Mouse (Mus musculus) CH12.LX (cell line): ENCODE measurements around the gene Rasl11b. TPM values are rescaled to one million over a fixed set of nuclear protein-coding genes. Genes with fewer than 3 reads are reported as not detected.

ENCODE experiments used
- DNase-seq: peaks from one replicate; pipeline ENCODE4 v3.0.0-alpha.2; 2013; ENCODE audit errors: extremely low read depth
- H3K27ac ChIP-seq: 2 replicates; pipeline ENCODE4 v1.5.1; 2012; ENCODE audit warnings: low read depth, mild to moderate bottlenecking, control low read depth, moderate library complexity; ENCODE audit not compliant: insufficient read depth
- H3K27me3 ChIP-seq: replicated peaks from 2 replicates; pipeline ENCODE3; 2012; ENCODE audit warnings: inconsistent platforms
- H3K36me3 ChIP-seq, 2 experiments: replicated peaks in 1 of 2; 2 replicates each; pipeline versions ENCODE3 to v1.6.1; 2012; ENCODE audit warnings: inconsistent platforms in 1 of 2, low read length in 1 of 2, mild to moderate bottlenecking in 1 of 2, mixed read lengths in 1 of 2, moderate library complexity in 1 of 2; ENCODE audit not compliant: control insufficient read depth in 1 of 2, insufficient read depth in 1 of 2
- H3K4me1 ChIP-seq, 2 experiments: 2 replicates each; pipeline ENCODE4 v1.6.1; 2012; ENCODE audit warnings: inconsistent platforms in 1 of 2, moderate library complexity in 1 of 2; ENCODE audit not compliant: insufficient read depth in 2 of 2, control insufficient read depth in 1 of 2
- H3K4me2 ChIP-seq: 2 replicates; pipeline ENCODE4 v1.6.1; 2012; ENCODE audit warnings: low read depth, mild to moderate bottlenecking, control low read depth; ENCODE audit not compliant: poor library complexity, insufficient read depth, severe bottlenecking
- H3K4me3 ChIP-seq, 3 experiments: fragments of 150-350 bp in 1 of 3; sonication (generic) in 1 of 3; replicated peaks in 1 of 3; 2 replicates each; pipeline versions ENCODE3 to v1.5.1; 2011 to 2012; ENCODE audit warnings: low read depth in 2 of 3, low read length in 2 of 3, mild to moderate bottlenecking in 2 of 3, moderate library complexity in 2 of 3, control low read depth in 1 of 3, improper control_type of control experiment in 1 of 3, inconsistent platforms in 1 of 3, mixed read lengths in 1 of 3; ENCODE audit not compliant: poor library complexity in 1 of 3
- H3K79me2 ChIP-seq: replicated peaks from 2 replicates; pipeline ENCODE4 v1.6.1; 2012; ENCODE audit warnings: mild to moderate bottlenecking, moderate library complexity; ENCODE audit not compliant: control insufficient read depth, poor library complexity, insufficient read depth, severe bottlenecking; ENCODE audit errors: extremely low read depth
- H3K9ac ChIP-seq: 2 replicates; pipeline ENCODE4 v1.6.1; 2012; ENCODE audit warnings: low read depth, mild to moderate bottlenecking, control low read depth, moderate library complexity; ENCODE audit not compliant: insufficient read depth
- H3K9me3 ChIP-seq: replicated peaks from 2 replicates; pipeline ENCODE3; 2012; ENCODE audit warnings: low read length, inconsistent platforms, mixed read lengths
- BHLHE40 ChIP-seq: IDR thresholded peaks from 2 replicates; pipeline ENCODE4 v1.6.1; 2011; ENCODE audit warnings: mild to moderate bottlenecking, low read depth, low read length, improper control_type of control experiment
- CHD1 ChIP-seq: IDR thresholded peaks from 2 replicates; pipeline ENCODE4 v1.6.1; 2012; ENCODE audit warnings: low read depth, low read length, improper control_type of control experiment, inconsistent platforms
- CTCF ChIP-seq, 2 experiments: IDR thresholded peaks in 1 of 2; conservative IDR thresholded peaks in 1 of 2; 2 replicates each; pipeline ENCODE4 v1.5.1; 2011 to 2012; ENCODE audit warnings: low read depth in 2 of 2, low read length in 2 of 2, improper control_type of control experiment in 1 of 2, inconsistent platforms in 1 of 2, mild to moderate bottlenecking in 1 of 2, moderate library complexity in 1 of 2
- E2F4 ChIP-seq: IDR thresholded peaks from 2 replicates; pipeline ENCODE4 v1.6.1; 2011; ENCODE audit warnings: low read depth, low read length, improper control_type of control experiment; ENCODE audit not compliant: insufficient replicate concordance
- ELF1 ChIP-seq: IDR thresholded peaks from 2 replicates; pipeline ENCODE4 v1.6.1; 2014; ENCODE audit warnings: low read depth, mild to moderate bottlenecking, inconsistent platforms, low read length, improper control_type of control experiment
- EP300 ChIP-seq: IDR thresholded peaks from 2 replicates; pipeline ENCODE4 v1.6.1; 2011; ENCODE audit warnings: low read length, improper control_type of control experiment
- ETS1 ChIP-seq: conservative IDR thresholded peaks from 2 replicates; pipeline ENCODE4 v1.6.1; 2012; ENCODE audit warnings: low read depth, mild to moderate bottlenecking, inconsistent platforms, low read length, improper control_type of control experiment, moderate library complexity
- GABPA ChIP-seq: IDR thresholded peaks from 2 replicates; pipeline ENCODE4 v1.6.1; 2012; ENCODE audit warnings: low read depth, low read length, improper control_type of control experiment, inconsistent platforms; ENCODE audit not compliant: insufficient replicate concordance
- HCFC1 ChIP-seq: IDR thresholded peaks from 2 replicates; pipeline ENCODE4 v1.6.1; 2012; ENCODE audit warnings: low read depth, mild to moderate bottlenecking, inconsistent platforms, low read length, improper control_type of control experiment
- JUND ChIP-seq: conservative IDR thresholded peaks from 2 replicates; pipeline ENCODE4 v1.6.1; 2011; ENCODE audit warnings: low read depth, low read length, improper control_type of control experiment
- KAT2A ChIP-seq: IDR thresholded peaks from 2 replicates; pipeline ENCODE4 v1.6.1; 2012; ENCODE audit warnings: low read length, improper control_type of control experiment, inconsistent platforms; ENCODE audit not compliant: insufficient replicate concordance
- MXI1 ChIP-seq: IDR thresholded peaks from 2 replicates; pipeline ENCODE4 v1.6.1; 2011; ENCODE audit warnings: mild to moderate bottlenecking, low read depth, low read length, improper control_type of control experiment
- NELFE ChIP-seq: IDR thresholded peaks from 2 replicates; pipeline ENCODE4 v1.6.1; 2011; ENCODE audit warnings: low read depth, low read length, improper control_type of control experiment
- NRF1 ChIP-seq: IDR thresholded peaks from 2 replicates; pipeline ENCODE4 v1.6.1; 2014; ENCODE audit warnings: low read depth, mild to moderate bottlenecking, inconsistent platforms, low read length, improper control_type of control experiment, moderate library complexity
- PAX5 ChIP-seq: IDR thresholded peaks from 2 replicates; pipeline ENCODE4 v1.6.1; 2012; ENCODE audit warnings: low read length, inconsistent platforms, mixed read lengths
- POLR2A ChIP-seq: IDR thresholded peaks from 2 replicates; pipeline ENCODE4 v1.6.1; 2011; ENCODE audit warnings: low read depth, mild to moderate bottlenecking, improper control_type of control experiment, low read length
- POLR2AphosphoS2 ChIP-seq: IDR thresholded peaks from 2 replicates; pipeline ENCODE4 v1.6.1; 2011; ENCODE audit warnings: low read depth, low read length, improper control_type of control experiment
- RCOR1 ChIP-seq: conservative IDR thresholded peaks from 2 replicates; pipeline ENCODE4 v1.6.1; 2012; ENCODE audit warnings: low read depth, mild to moderate bottlenecking, inconsistent platforms, low read length, improper control_type of control experiment
- SIN3A ChIP-seq: IDR thresholded peaks from 2 replicates; pipeline ENCODE4 v1.6.1; 2012; ENCODE audit warnings: low read length, improper control_type of control experiment, inconsistent platforms
- SMC3 ChIP-seq: IDR thresholded peaks from 2 replicates; pipeline ENCODE4 v1.6.1; 2011; ENCODE audit warnings: low read depth, low read length, improper control_type of control experiment
- TBP ChIP-seq: conservative IDR thresholded peaks from 2 replicates; pipeline ENCODE4 v1.6.1; 2011; ENCODE audit warnings: low read depth, low read length, improper control_type of control experiment
- TCF12 ChIP-seq: IDR thresholded peaks from 2 replicates; pipeline ENCODE4 v1.6.1; 2014; ENCODE audit warnings: low read depth, mild to moderate bottlenecking, inconsistent platforms, low read length, improper control_type of control experiment
- USF2 ChIP-seq: conservative IDR thresholded peaks from 2 replicates; pipeline ENCODE4 v1.6.1; 2011; ENCODE audit warnings: low read depth, low read length, improper control_type of control experiment
- ZMIZ1 ChIP-seq: IDR thresholded peaks from 2 replicates; pipeline ENCODE4 v1.6.1; 2012; ENCODE audit warnings: low read depth, mild to moderate bottlenecking, inconsistent platforms, low read length, improper control_type of control experiment
- ZNF384 ChIP-seq: IDR thresholded peaks from 2 replicates; pipeline ENCODE4 v1.6.1; 2012; ENCODE audit warnings: low read depth, low read length, improper control_type of control experiment, inconsistent platforms
- dilution Hi-C: fragments of 300-500 bp; cut with MboI; formaldehyde crosslinking; loops from 2 replicates; pipeline ENCODE4 v1.14.3; 2020; ENCODE audit warnings: low sequenced_read_pairs; ENCODE audit not compliant: extremely low pct_unique_long_range_greater_than_20kb, extremely low pct_ligation_motif_present
- in situ Hi-C: fragments of 300-500 bp; cut with MboI; formaldehyde crosslinking; loops from 3 replicates; pipeline ENCODE4 v1.14.3; 2019; ENCODE audit warnings: low sequenced_read_pairs, low pct_ligation_motif_present, low pct_unique_long_range_greater_than_20kb, mixed read lengths
- polyA plus RNA-seq: library from polyadenylated mRNA; unstranded; fragments of >175 nt; gene quantifications from 2 replicates; pipeline ENCODE4 v1.2.1, GENCODE M21; 2012; ENCODE audit warnings: low read depth; ENCODE audit not compliant: insufficient read length
- total RNA-seq, 2 experiments: library from RNA; depleted of rRNA; stranded (reverse); fragments of 300-350 nt in 1 of 2; fragments of >200 nt in 1 of 2; gene quantifications; 2 replicates each; pipeline ENCODE4 v1.2.3; 2012 to 2014

Gene Rasl11b
- total and polyA plus RNA-seq, 3 experiments = 0.21 to 2.7 (median 0.60) TPM

DNA sequence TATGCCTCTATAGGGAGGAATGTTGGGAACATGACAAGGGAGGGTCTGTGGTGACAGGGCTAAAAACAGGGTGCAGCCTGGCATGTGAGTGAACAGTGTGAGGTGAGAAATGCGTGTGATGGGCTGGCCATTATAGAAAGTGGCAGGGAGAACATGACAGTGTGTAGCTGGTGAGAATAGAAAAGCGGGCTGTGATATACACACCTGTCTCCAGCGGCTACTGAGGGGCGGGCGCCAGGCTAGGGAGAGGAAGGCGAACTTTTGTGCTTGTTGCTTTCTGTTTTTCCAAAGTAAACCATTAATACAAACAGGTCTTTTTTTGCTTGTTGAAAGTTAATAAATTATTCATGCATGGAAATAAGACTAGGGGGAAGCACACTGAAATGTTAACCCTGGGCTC, 32.3 kb downstream of the Rasl11b start:
- H3K9ac ChIP-seq = no peak overlapping the region
- no peaks in the 10 kb centered on the region for H3K9me3 ChIP-seq
- H3K27me3 ChIP-seq = no peaks in the 10 kb centered on the region
- no peak for DNase-seq
- H3K36me3 ChIP-seq = peaks cover 0 to 2% of the 10 kb centered on the region in 2 experiments
- H3K27ac ChIP-seq = no peak overlapping the region
- TF ChIP-seq TBP (no peak), KAT2A (no peak), NRF1 (no peak), POLR2AphosphoS2 (no peak), PAX5 (no peak), ZNF384 (no peak), JUND (no peak), MXI1 (no peak), HCFC1 (no peak), CTCF (conservative IDR thresholded peaks at IDR 0.05 in 1 of 2, IDR thresholded peaks at IDR 0.05 in 1 of 2; ENCODE audit: low read depth in 2 of 2, low read length in 2 of 2) (no peak), EP300 (no peak), TCF12 (no peak), E2F4 (no peak), USF2 (no peak), SIN3A (no peak)
- TF ChIP-seq, all 38 proteins: peak for 0
- Histone ChIP-seq H3K4me1 (0 out of 4 replicates have a peak, but pooled peaks cover 0 to under 1% of the 10 kb centered on the region in 2 experiments), H3K4me2 (no peak overlapping the region), H3K79me2 (no peaks in the 10 kb centered on the region), H3K4me3 (no peak overlapping the region)
- dilution Hi-C loops = no loop called here
- in situ Hi-C loops = no loop called here

DNA sequence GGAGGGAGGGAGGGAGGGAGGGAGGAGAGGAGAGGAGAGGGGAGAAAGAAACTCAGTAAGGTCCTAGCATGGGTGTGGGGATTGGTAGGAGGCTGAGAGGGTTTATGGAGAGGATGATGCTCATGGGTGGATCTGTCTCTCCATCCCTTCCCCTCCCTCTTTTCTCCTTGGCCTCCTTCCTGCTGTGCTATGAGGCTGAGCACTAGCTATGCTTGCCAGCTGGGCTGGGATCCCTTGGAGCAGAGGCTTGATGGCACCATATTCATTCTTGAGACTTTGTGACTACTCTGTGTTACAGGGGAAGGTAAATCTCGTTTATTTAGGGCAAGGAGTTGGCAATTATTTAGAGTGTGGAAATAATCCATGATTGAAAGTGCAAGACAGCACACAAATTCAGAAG, 33.9 kb downstream of the Rasl11b start:
- in situ Hi-C loops = no loop called here
- H3K27me3 ChIP-seq = no peaks in the 10 kb centered on the region
- no peaks in the 10 kb centered on the region for H3K79me2 ChIP-seq
- DNase-seq = no peak
- H3K9me3 ChIP-seq = no peaks in the 10 kb centered on the region
- H3K36me3 ChIP-seq = no peaks in the 10 kb centered on the region
- H3K4me1 ChIP-seq = peaks cover 5 to 15% of the 10 kb centered on the region in 2 experiments
- H3K4me2 ChIP-seq = no peak overlapping the region
- H3K27ac ChIP-seq = no peak overlapping the region
- dilution Hi-C loops = no loop called here
- TF ChIP-seq SMC3 (no peak), EP300 (no peak), E2F4 (no peak), GABPA (no peak), POLR2A (no peak), CHD1 (no peak), ETS1 (no peak), RCOR1 (no peak), TCF12 (no peak), TBP (no peak), ZMIZ1 (no peak), ELF1 (no peak), NELFE (no peak), CTCF (conservative IDR thresholded peaks at IDR 0.05 in 1 of 2, IDR thresholded peaks at IDR 0.05 in 1 of 2; ENCODE audit: low read depth in 2 of 2, low read length in 2 of 2) (no peak), NRF1 (no peak), BHLHE40 (no peak)
- H3K9ac ChIP-seq = no peak overlapping the region
- H3K4me3 ChIP-seq = no peak overlapping the region
